19 mouse cellular contexts compared by ENCODE assay signal in genomic region chr3:157576343-157576722, GRCm38 (mm10). TPM values are rescaled to one million over a fixed set of nuclear protein-coding genes. Genes with fewer than 3 reads are reported as not detected.
DNase-seq lines count a peak whose midpoint lies in the region; ATAC-seq lines count a peak whose summit lies in the region.
"Had no signal": no experiment of that assay in that cellular context is flagged by ENCODE, and none has a peak within 500 bp of the region (broad histone marks: within the 10 kb centered on the region; RNA-seq: fewer than 3 reads in every experiment).

No protein-coding gene starts in this region.

- no peaks in the 10 kb centered on the region for H3K9me3 ChIP-seq in liver, embryonic 11.5 days (ENCODE audit: control insufficient read depth, low read length)
- no peaks in the 10 kb centered on the region for H3K9me3 ChIP-seq in forebrain, embryonic 11.5 days (ENCODE audit: control insufficient read depth, low read length)
- H3K9me3 ChIP-seq: embryonic facial prominence, embryonic 15.5 days; forebrain, embryonic 10.5 days; forebrain, embryonic 15.5 days; heart, embryonic 10.5 days; hindbrain, embryonic 13.5 days had no signal

- DNase-seq in adrenal gland, postnatal 14 days, result peak; percentile 24
- no peak for DNase-seq in adrenal gland, adult 18-20 months (ENCODE audit: low spot score in 2 of 2)
- no peak for DNase-seq in liver, embryonic 11.5 days (ENCODE audit: low spot score)
- DNase-seq in urinary bladder, postnatal 10 days (ENCODE audit: low spot score), result no peak
- DNase-seq in forebrain, embryonic 11.5 days (ENCODE audit: low spot score), result no peak
- DNase-seq in kidney, adult 8-10 months, result no peak
- DNase-seq: cerebellum, adult 11 months; cerebellum, adult 8-10 months; gastrocnemius, postnatal 36 days had no signal

- H3K27ac ChIP-seq in liver, embryonic 11.5 days (ENCODE audit: low read depth, low read length), result no peak overlapping the region
- H3K27ac ChIP-seq in forebrain, embryonic 11.5 days (ENCODE audit: low read depth, low read length), result no peak overlapping the region
- H3K27ac ChIP-seq: embryonic facial prominence, embryonic 15.5 days; forebrain, embryonic 10.5 days; forebrain, embryonic 15.5 days; heart, embryonic 10.5 days; hindbrain, embryonic 13.5 days; hindbrain, postnatal 0 days had no signal

- WGBS in liver, embryonic 11.5 days, result 56% methylated on average over 1 of the region's 1 CpGs
- 68% methylated on average over 1 of the region's 1 CpGs for WGBS in forebrain, embryonic 11.5 days

- H3K4me1 ChIP-seq in liver, embryonic 11.5 days (replicated peaks; ENCODE audit: control insufficient read depth, insufficient read depth, low read length), result peaks cover 42% of the 10 kb centered on the region
- no peaks in the 10 kb centered on the region for H3K4me1 ChIP-seq in forebrain, embryonic 11.5 days (replicated peaks; ENCODE audit: control insufficient read depth, insufficient read depth, low read length)
- H3K4me1 ChIP-seq: embryonic facial prominence, embryonic 15.5 days; forebrain, embryonic 10.5 days; forebrain, embryonic 15.5 days; heart, embryonic 10.5 days; hindbrain, embryonic 13.5 days had no signal

- H3K9ac ChIP-seq in liver, embryonic 11.5 days (ENCODE audit: low read depth, low read length), result no peak overlapping the region
- no peak overlapping the region for H3K9ac ChIP-seq in forebrain, embryonic 11.5 days (ENCODE audit: low read length)
- H3K9ac ChIP-seq: embryonic facial prominence, embryonic 15.5 days; forebrain, embryonic 15.5 days; hindbrain, embryonic 13.5 days had no signal

- H3K36me3 ChIP-seq in liver, embryonic 11.5 days (ENCODE audit: control insufficient read depth, insufficient read depth, low read length), result no peaks in the 10 kb centered on the region
- H3K36me3 ChIP-seq in forebrain, embryonic 11.5 days (ENCODE audit: control insufficient read depth, insufficient read depth, low read length), result no peaks in the 10 kb centered on the region
- H3K36me3 ChIP-seq: embryonic facial prominence, embryonic 15.5 days; forebrain, embryonic 10.5 days; forebrain, embryonic 15.5 days; heart, embryonic 10.5 days; hindbrain, embryonic 13.5 days had no signal

- H3K4me2 ChIP-seq in liver, embryonic 11.5 days, result no peak overlapping the region
- H3K4me2 ChIP-seq in forebrain, embryonic 11.5 days (ENCODE audit: low read depth, low read length, severe bottlenecking), result no peak overlapping the region
- H3K4me2 ChIP-seq: embryonic facial prominence, embryonic 15.5 days; forebrain, embryonic 15.5 days; hindbrain, embryonic 13.5 days had no signal

- no peak overlapping the region for H3K4me3 ChIP-seq in liver, embryonic 11.5 days (ENCODE audit: low read depth, low read length)
- H3K4me3 ChIP-seq in forebrain, embryonic 11.5 days (ENCODE audit: low read depth, low read length), result no peak overlapping the region
- H3K4me3 ChIP-seq: embryonic facial prominence, embryonic 15.5 days; erythroblast, embryonic 14.5 days; forebrain, embryonic 10.5 days; forebrain, embryonic 15.5 days; heart, embryonic 10.5 days; hindbrain, embryonic 13.5 days had no signal

- no peaks in the 10 kb centered on the region for H3K27me3 ChIP-seq in liver, embryonic 11.5 days (replicated peaks; ENCODE audit: control insufficient read depth, insufficient read depth, low read length)
- H3K27me3 ChIP-seq in forebrain, embryonic 11.5 days (ENCODE audit: control insufficient read depth, insufficient read depth, low read length), result no peaks in the 10 kb centered on the region
- H3K27me3 ChIP-seq: embryonic facial prominence, embryonic 15.5 days; forebrain, embryonic 15.5 days; Patski had no signal

- ATAC-seq in liver, embryonic 11.5 days (replicated peaks; ENCODE audit: low FRiP score), result 0 out of 2 replicates have a peak, but pooled peaks have one; percentile 32
- ATAC-seq in megakaryocyte, adult 5-6 weeks (ENCODE audit: poor library complexity, severe bottlenecking), result peak; percentile 16; the same call in 1 of the 2 replicates
- no peak for ATAC-seq in forebrain, embryonic 11.5 days (replicated peaks; ENCODE audit: low FRiP score)
- ATAC-seq: activated CD4-positive, CD25-positive, alpha-beta regulatory T cell, adult 4 months; forebrain, embryonic 15.5 days; hindbrain, postnatal 0 days; Patski had no signal

RNA-seq across cellular contexts. Expression of gene Ptger3, which starts 9.6 kb away (rescaled TPM):
- 8.0 and 11.4 TPM in 2 replicates for total RNA-seq in adrenal gland, postnatal 14 days (2021)
- 10 to 100 TPM; 15.0 to 53.2 TPM for total RNA-seq in adrenal gland, adult 18-20 months (2021)
- polyA plus RNA-seq in liver, embryonic 11.5 days (2014; fragmentation: Nextera tagmentation; extraction: Ambion mirVana), result 15.8 and 18.0 TPM in 2 replicates
- total RNA-seq in megakaryocyte, adult 5-6 weeks (2015), result 2.1 and 2.2 TPM in 2 replicates
- 2.2 and 3.8 TPM in 2 replicates for total RNA-seq in megakaryocyte, adult 5-6 weeks (2017)
- polyA plus RNA-seq in forebrain, embryonic 11.5 days (2014; fragmentation: Nextera tagmentation; extraction: Ambion mirVana), result 1.3 and 1.9 TPM in 2 replicates

RNA-seq across cellular contexts. Expression of gene Zranb2, which starts 42.4 kb away (rescaled TPM):
- total RNA-seq in adrenal gland, postnatal 14 days (2021), result 72.5 and 78.9 TPM in 2 replicates
- 10 to 100 TPM; 62.5 to 66.8 TPM for total RNA-seq in adrenal gland, adult 18-20 months (2021)
- polyA plus RNA-seq in liver, embryonic 11.5 days (2014; fragmentation: Nextera tagmentation; extraction: Ambion mirVana), result 119 and 129 TPM in 2 replicates
- 49.4 and 54.1 TPM in 2 replicates for total RNA-seq in megakaryocyte, adult 5-6 weeks (2015)
- 195 and 221 TPM in 2 replicates for total RNA-seq in megakaryocyte, adult 5-6 weeks (2017)
- 148 and 174 TPM in 2 replicates for polyA plus RNA-seq in forebrain, embryonic 11.5 days (2014; fragmentation: Nextera tagmentation; extraction: Ambion mirVana)
